Mouse (Mus musculus) gastrocnemius, postnatal 36 days (tissue): Measurements from ENCODE around the gene Slc22a4. TPM values are rescaled to one million over a fixed set of nuclear protein-coding genes. Genes with fewer than 3 reads are reported as not detected.
"Not testable (repeated sequence)": the region's sequence is repeated elsewhere in the genome, so short reads cannot be mapped to it uniquely, and the experiment has no call there.

ENCODE experiments used
- DNase-seq, 2 experiments: peaks; one replicate each; pipeline ENCODE4 v3.0.0; 2022
- intact Hi-C: fragments of 180-260 bp; cut with DNase I; formaldehyde crosslinking; loops from one replicate; pipeline ENCODE4 v1.15.1; 2025
- total RNA-seq, 2 experiments: library from RNA; stranded (reverse); gene quantifications; 2 replicates each; pipeline ENCODE4 v1.2.3; 2021

The Slc22a4 gene
- total RNA-seq, 2 experiments from 2014 or later = 2.1 to 2.8 TPM

DNA sequence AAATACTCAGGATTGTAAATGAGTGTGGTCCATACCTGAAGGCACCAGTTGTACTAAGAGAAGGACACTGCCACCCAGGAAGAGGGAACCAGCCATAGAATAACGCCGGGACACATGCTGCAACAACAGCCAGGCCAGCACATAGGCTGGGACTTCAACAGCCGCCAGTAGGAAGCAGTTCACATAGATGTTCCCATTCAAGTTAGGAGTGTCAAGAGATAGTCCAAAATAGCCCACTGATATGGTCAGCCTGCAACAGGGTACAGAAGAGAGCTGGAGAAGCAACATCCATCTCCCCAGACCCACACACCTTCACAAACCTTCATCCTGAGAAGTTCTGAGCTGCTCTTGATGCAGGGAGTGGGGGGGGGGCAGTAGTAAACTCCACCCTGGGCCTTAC is 73.2 kb downstream of the Slc22a4 start:
- intact Hi-C loops = no loop called here
- DNase-seq = no peak

- DNase-seq, intact Hi-C loops: not testable (repeated sequence)
These were observed 77.8 kb downstream of the Slc22a4 start for GRCm38 (mm10) chr11:53950133-53950532.

Other genes with a start within 250 kb of the Slc22a4 start
- gene Gm12216, start 168.8 kb downstream of the Slc22a4 start, total RNA-seq = 1 to 10 TPM; 1.6 to 2.1 TPM
- 10 to 100 TPM in 1 of 2 experiments, 1 to 10 TPM in 1; 7.7 to 12.8 TPM for gene Slc22a5, start 136.4 kb downstream of the Slc22a4 start, total RNA-seq
- under 1 TPM; 0.67 to 0.99 TPM for gene Slc22a21, start 47.8 kb downstream of the Slc22a4 start, total RNA-seq
- 1 to 10 TPM; 6.5 TPM for gene Pdlim4, start 40.9 kb upstream of the Slc22a4 start, total RNA-seq
- 10 to 100 TPM; 23.3 to 31.7 TPM for gene P4ha2, start 72.0 kb upstream of the Slc22a4 start, total RNA-seq
- not detected for gene Csf2, start 221.6 kb upstream of the Slc22a4 start, total RNA-seq
- not detected for gene Il3, start 239.2 kb upstream of the Slc22a4 start, total RNA-seq